Mouse (Mus musculus) cortical plate, adult 2 months (tissue): Measurements from ENCODE around the gene Tssk6.

Experiments
- CTCF ChIP-seq: fragments of 200-500 bp; IDR thresholded peaks from 2 replicates; pipeline ENCODE4 v1.5.1; 2011; ENCODE audit warnings: mild to moderate bottlenecking, control low read depth, low read length; ENCODE audit not compliant: insufficient read depth; ENCODE audit errors: extremely low read depth
- POLR2A ChIP-seq: fragments of 200-500 bp; IDR thresholded peaks from 2 replicates; pipeline ENCODE4 v1.6.1; 2011; ENCODE audit warnings: mild to moderate bottlenecking, low read length, control low read depth; ENCODE audit not compliant: insufficient read depth; ENCODE audit errors: extremely low read depth

- TF ChIP-seq CTCF (no peak), POLR2A (no peak)
Measured at GRCm38 (mm10) chr8:69904096-69904495, 2.1 kb downstream of the Tssk6 start.
